Mouse (Mus musculus): Measurements from ENCODE around the gene Iqcf1. TPM values are rescaled to one million over a fixed set of nuclear protein-coding genes. Genes with fewer than 3 reads are reported as not detected.

Iqcf1 gene
- total RNA-seq (2012; rRNA removed): 1.7 TPM in 1 of 2 replicates, not detected in the other

GRCm38 (mm10) chr9:106499667-106500066, at the start of gene Iqcf1:
TSS of gene Iqcf1 (plus strand) at chr9:106499967.
- Histone ChIP-seq H3K27ac (ENCODE audit: insufficient read depth, low read depth, low read length, poor library complexity, severe bottlenecking) (no peak within 1 kb of the TSS), H3K36me3 (ENCODE audit: control insufficient read depth, insufficient read depth, low read length, poor library complexity, severe bottlenecking) (no peaks in the 10 kb centered on the region), H3K4me3 (ENCODE audit: insufficient read depth in 1 of 2, low read depth in 1 of 2, low read length in 2 of 2, poor library complexity in 1 of 2, severe bottlenecking in 1 of 2) (no peak within 1 kb of the TSS), H3K9me3 (ENCODE audit: control insufficient read depth, insufficient read depth, low read depth, low read length) (no peaks in the 10 kb centered on the region), H3K4me1 (ENCODE audit: control insufficient read depth in 2 of 2, insufficient read depth in 2 of 2, low read length in 2 of 2, poor library complexity in 1 of 2) (no peaks in the 10 kb centered on the region), H3K9ac (ENCODE audit: insufficient read depth, low read depth, low read length, poor library complexity, severe bottlenecking) (no peak within 1 kb of the TSS)
- in situ Hi-C loops (cut with MboI; ENCODE audit: low sequenced_read_pairs in 2 of 2, unreplicated experiment in 2 of 2): no loop called here
- DNase-seq (ENCODE audit: low read depth, low spot score): no peak
- TF ChIP-seq CHD2 (IDR thresholded peaks at IDR 0.05; ENCODE audit: low read depth, low read length) (no peak), HCFC1 (IDR thresholded peaks at IDR 0.05; ENCODE audit: borderline replicate concordance, insufficient read depth, low read length) (no peak), ZNF384 (IDR thresholded peaks at IDR 0.05; ENCODE audit: low read depth, low read length) (no peak), ZC3H11A (IDR thresholded peaks at IDR 0.05; ENCODE audit: borderline replicate concordance, low read depth, low read length) (no peak), MAFK (IDR thresholded peaks at IDR 0.05; ENCODE audit: insufficient read depth, low read depth, low read length) (no peak)

DNA sequence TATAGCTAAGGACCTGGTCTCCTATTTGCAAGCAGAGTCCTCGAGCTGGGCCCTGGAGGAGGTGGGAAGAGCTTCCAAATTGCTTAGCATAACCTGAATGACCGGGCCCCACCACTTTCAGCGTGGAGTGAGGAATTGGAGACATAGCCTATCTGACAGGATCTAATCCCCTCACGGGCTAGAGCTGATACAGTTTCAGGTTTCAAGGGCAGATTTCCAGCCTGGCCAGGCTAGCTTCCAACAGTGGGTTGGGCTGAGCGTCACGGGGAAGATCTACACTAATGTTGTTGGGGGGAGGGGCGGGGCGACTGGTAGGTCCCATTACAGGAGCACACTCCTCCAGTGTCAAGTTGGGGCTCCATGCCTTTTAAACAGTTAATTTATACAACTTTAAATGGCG, 49.1 kb upstream of the Iqcf1 start:
- DNase-seq (ENCODE audit: low read depth, low spot score): no peak
- in situ Hi-C loops (cut with MboI; ENCODE audit: low sequenced_read_pairs in 2 of 2, unreplicated experiment in 2 of 2): no loop called here
- Histone ChIP-seq H3K4me3 (ENCODE audit: insufficient read depth in 1 of 2, low read depth in 1 of 2, low read length in 2 of 2, poor library complexity in 1 of 2, severe bottlenecking in 1 of 2) (no peak overlapping the region), H3K36me3 (ENCODE audit: control insufficient read depth, insufficient read depth, low read length, poor library complexity, severe bottlenecking) (no peaks in the 10 kb centered on the region), H3K9me3 (ENCODE audit: control insufficient read depth, insufficient read depth, low read depth, low read length) (no peaks in the 10 kb centered on the region), H3K27ac (ENCODE audit: insufficient read depth, low read depth, low read length, poor library complexity, severe bottlenecking) (no peak overlapping the region), H3K9ac (ENCODE audit: insufficient read depth, low read depth, low read length, poor library complexity, severe bottlenecking) (no peak overlapping the region), H3K4me1 (ENCODE audit: control insufficient read depth in 2 of 2, insufficient read depth in 2 of 2, low read length in 2 of 2, poor library complexity in 1 of 2) (peaks cover 7 to 26% of the 10 kb centered on the region in 2 experiments; a peak in 3 of 4 replicates)
- TF ChIP-seq CHD2 (IDR thresholded peaks at IDR 0.05; ENCODE audit: low read depth, low read length) (no peak), ZC3H11A (IDR thresholded peaks at IDR 0.05; ENCODE audit: borderline replicate concordance, low read depth, low read length) (no peak), MAFK (IDR thresholded peaks at IDR 0.05; ENCODE audit: insufficient read depth, low read depth, low read length) (no peak), ZNF384 (IDR thresholded peaks at IDR 0.05; ENCODE audit: low read depth, low read length) (no peak), HCFC1 (IDR thresholded peaks at IDR 0.05; ENCODE audit: borderline replicate concordance, insufficient read depth, low read length) (no peak)

DNA sequence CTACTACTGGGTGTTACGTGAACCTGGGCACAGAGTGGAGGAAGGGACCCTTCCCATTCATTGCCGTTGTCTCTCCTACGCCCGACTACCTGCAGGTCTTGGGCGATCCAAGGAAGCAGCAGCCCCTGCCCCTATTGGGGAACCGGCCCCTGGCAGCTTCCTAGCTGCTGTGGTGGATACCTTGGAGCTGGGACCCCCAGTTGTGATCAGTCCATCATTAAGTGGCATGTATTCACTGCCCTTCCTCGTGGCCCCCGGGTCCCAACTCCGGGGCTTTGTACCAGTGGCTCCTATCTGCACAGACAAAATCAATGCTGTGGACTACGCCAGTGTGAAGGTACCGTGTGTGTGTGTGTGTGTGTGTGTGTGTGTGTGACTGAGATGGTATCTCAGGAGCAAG, 48.5 kb upstream of the Iqcf1 start:
- Histone ChIP-seq H3K4me3 (ENCODE audit: insufficient read depth in 1 of 2, low read depth in 1 of 2, low read length in 2 of 2, poor library complexity in 1 of 2, severe bottlenecking in 1 of 2) (no peak overlapping the region), H3K9ac (ENCODE audit: insufficient read depth, low read depth, low read length, poor library complexity, severe bottlenecking) (no peak overlapping the region), H3K4me1 (ENCODE audit: control insufficient read depth in 2 of 2, insufficient read depth in 2 of 2, low read length in 2 of 2, poor library complexity in 1 of 2) (peaks cover 12 to 30% of the 10 kb centered on the region in 2 experiments), H3K9me3 (ENCODE audit: control insufficient read depth, insufficient read depth, low read depth, low read length) (no peaks in the 10 kb centered on the region), H3K27ac (ENCODE audit: insufficient read depth, low read depth, low read length, poor library complexity, severe bottlenecking) (no peak overlapping the region), H3K36me3 (ENCODE audit: control insufficient read depth, insufficient read depth, low read length, poor library complexity, severe bottlenecking) (no peaks in the 10 kb centered on the region)
- TF ChIP-seq MAFK (IDR thresholded peaks at IDR 0.05; ENCODE audit: insufficient read depth, low read depth, low read length): no peak
- TF ChIP-seq ZC3H11A (IDR thresholded peaks at IDR 0.05; ENCODE audit: borderline replicate concordance, low read depth, low read length): no peak
- TF ChIP-seq HCFC1 (IDR thresholded peaks at IDR 0.05; ENCODE audit: borderline replicate concordance, insufficient read depth, low read length): no peak
- TF ChIP-seq ZNF384 (IDR thresholded peaks at IDR 0.05; ENCODE audit: low read depth, low read length): no peak
- no peak for TF ChIP-seq CHD2 (IDR thresholded peaks at IDR 0.05; ENCODE audit: low read depth, low read length)
- in situ Hi-C loops (cut with MboI; ENCODE audit: low sequenced_read_pairs in 2 of 2, unreplicated experiment in 2 of 2): no loop called here
- no peak for DNase-seq (ENCODE audit: low read depth, low spot score)

GRCm38 (mm10) chr9:106451899-106452298, 47.9 kb upstream of the Iqcf1 start:
- Histone ChIP-seq H3K27ac (ENCODE audit: insufficient read depth, low read depth, low read length, poor library complexity, severe bottlenecking) (no peak overlapping the region; the same call in 1 of the 2 replicates), H3K9me3 (ENCODE audit: control insufficient read depth, insufficient read depth, low read depth, low read length) (no peaks in the 10 kb centered on the region), H3K4me3 (ENCODE audit: insufficient read depth in 1 of 2, low read depth in 1 of 2, low read length in 2 of 2, poor library complexity in 1 of 2, severe bottlenecking in 1 of 2) (no peak overlapping the region), H3K4me1 (ENCODE audit: control insufficient read depth in 2 of 2, insufficient read depth in 2 of 2, low read length in 2 of 2, poor library complexity in 1 of 2) (peaks cover 14 to 36% of the 10 kb centered on the region in 2 experiments), H3K9ac (ENCODE audit: insufficient read depth, low read depth, low read length, poor library complexity, severe bottlenecking) (no peak overlapping the region), H3K36me3 (ENCODE audit: control insufficient read depth, insufficient read depth, low read length, poor library complexity, severe bottlenecking) (no peaks in the 10 kb centered on the region)
- in situ Hi-C loops (cut with MboI; ENCODE audit: low sequenced_read_pairs in 2 of 2, unreplicated experiment in 2 of 2): no loop called here
- no peak for TF ChIP-seq ZNF384 (IDR thresholded peaks at IDR 0.05; ENCODE audit: low read depth, low read length)
- no peak for TF ChIP-seq ZC3H11A (IDR thresholded peaks at IDR 0.05; ENCODE audit: borderline replicate concordance, low read depth, low read length)
- no peak for TF ChIP-seq HCFC1 (IDR thresholded peaks at IDR 0.05; ENCODE audit: borderline replicate concordance, insufficient read depth, low read length)
- no peak for TF ChIP-seq CHD2 (IDR thresholded peaks at IDR 0.05; ENCODE audit: low read depth, low read length)
- no peak for TF ChIP-seq MAFK (IDR thresholded peaks at IDR 0.05; ENCODE audit: insufficient read depth, low read depth, low read length)
- no peak for DNase-seq (ENCODE audit: low read depth, low spot score)
